Mouse (Mus musculus): ENCODE results near the gene Fanca.

DNA sequence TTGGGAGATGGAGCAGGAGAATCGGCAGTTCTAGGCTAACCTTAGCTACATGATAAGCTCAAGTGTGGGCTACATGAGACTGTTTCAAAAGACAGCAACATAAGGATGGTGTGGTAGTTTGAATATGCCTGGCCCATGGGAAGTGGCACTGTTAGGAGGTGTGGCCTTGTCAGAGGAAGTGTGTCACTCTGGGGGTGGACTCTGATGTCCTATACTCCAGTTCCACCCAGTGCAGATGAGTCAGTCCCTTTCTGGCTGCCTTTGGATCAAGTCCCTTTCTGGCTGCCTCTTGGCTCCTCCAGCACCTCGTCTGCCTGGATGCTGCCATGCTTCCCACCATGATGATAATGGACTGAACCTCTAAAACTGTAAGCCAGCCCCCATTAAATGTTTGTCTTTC, 25.6 kb downstream of the Fanca start:
- TF ChIP-seq CTCF (IDR thresholded peaks at IDR 0.05; ENCODE audit: low read depth, low read length) (no peak), GATA2 (IDR thresholded peaks at IDR 0.05; ENCODE audit: borderline replicate concordance, low read depth, low read length) (no peak), TAL1 (conservative IDR thresholded peaks at IDR 0.05; ENCODE audit: low read depth, low read length) (no peak), GATA1 (IDR thresholded peaks at IDR 0.05; ENCODE audit: borderline replicate concordance, low read length) (no peak)
